Mouse (Mus musculus) liver, embryonic 16.5 days (tissue): Measurements from ENCODE around the gene 2610021A01Rik. TPM values are rescaled to one million over a fixed set of nuclear protein-coding genes. Genes with fewer than 3 reads are reported as not detected.
"Not testable (repeated sequence)": the region's sequence is repeated elsewhere in the genome, so short reads cannot be mapped to it uniquely, and the experiment has no call there.

ENCODE experiments used
- ATAC-seq: fragments of 200-750 bp; cut with Nextera tagmentation; 2 replicates; pipeline ENCODE4 v1.8.0; 2017; ENCODE audit warnings: low read depth, mild to moderate bottlenecking, moderate number of reproducible peaks, moderate library complexity
- H3K27ac ChIP-seq: fragments of 300-500 bp; sonication (generic); 2 replicates; pipeline ENCODE4 v1.5.1; 2014; ENCODE audit warnings: mild to moderate bottlenecking, low read length
- H3K27me3 ChIP-seq: fragments of 300-500 bp; sonication (generic); 2 replicates; pipeline ENCODE4 v1.6.1; 2014; ENCODE audit warnings: low read depth, low read length, mixed read lengths; ENCODE audit not compliant: control insufficient read depth, insufficient read depth
- H3K36me3 ChIP-seq: fragments of 300-500 bp; sonication (generic); 2 replicates; pipeline ENCODE4 v1.6.1; 2014; ENCODE audit warnings: mild to moderate bottlenecking; ENCODE audit not compliant: control insufficient read depth, insufficient read depth
- H3K4me1 ChIP-seq: fragments of 300-500 bp; sonication (generic); 2 replicates; pipeline ENCODE4 v1.6.1; 2014; ENCODE audit warnings: low read depth, low read length, mixed read lengths; ENCODE audit not compliant: control insufficient read depth
- H3K4me2 ChIP-seq: fragments of 300-500 bp; sonication (generic); 2 replicates; pipeline ENCODE4 v1.6.1; 2014; ENCODE audit warnings: low read depth, low read length, mixed read lengths
- H3K4me3 ChIP-seq: fragments of 300-500 bp; sonication (generic); 2 replicates; pipeline ENCODE4 v1.5.1; 2014; ENCODE audit warnings: low read depth, mild to moderate bottlenecking, low read length
- H3K9ac ChIP-seq: fragments of 300-500 bp; sonication (generic); 2 replicates; pipeline ENCODE4 v1.6.1; 2014; ENCODE audit warnings: low read depth, low read length
- H3K9me3 ChIP-seq: fragments of 300-500 bp; sonication (generic); replicated peaks from 2 replicates; pipeline ENCODE4 v1.6.1; 2016; ENCODE audit warnings: low read length; ENCODE audit not compliant: control insufficient read depth
- WGBS: fragments of 180-500 bp; shearing (Covaris S2); extraction: QIAGEN DNeasy Blood & Tissue Kit; methylation state at CpG from one replicate; pipeline ENCODE4 v1.1.7; 2014; ENCODE audit not compliant: insufficient replicate concordance; 5-methylcytosine and 5-hydroxymethylcytosine counted together
- polyA plus RNA-seq: library from polyadenylated mRNA; unstranded; fragments of >200 nt; fragmentation: Nextera tagmentation; extraction: Ambion mirVana; gene quantifications from 2 replicates; pipeline ENCODE4 v1.2.1, GENCODE M21; 2015

Gene 2610021A01Rik
- polyA plus RNA-seq, 1 experiment from 2014 or later: 3.8 TPM

- not testable (repeated sequence) for H3K4me3 ChIP-seq, H3K4me2 ChIP-seq, H3K27ac ChIP-seq, H3K36me3 ChIP-seq, H3K27me3 ChIP-seq, H3K9ac ChIP-seq, H3K4me1 ChIP-seq, ATAC-seq, H3K9me3 ChIP-seq
- 54% methylated on average over 1 of the region's 1 CpGs for WGBS
Observed at GRCm38 (mm10) chr7:41616241-41616640, 17.2 kb downstream of the 2610021A01Rik start.

GRCm38 (mm10) chr7:41632409-41633220 is 33.6 kb downstream of the 2610021A01Rik start, which contains the start of gene Zfp788:
Gene Zfp788, plus strand, starts transcription at chr7:41633203.
- peak within 1 kb of the TSS; percentile 75 for H3K4me3 ChIP-seq
- H3K9ac ChIP-seq: peak within 1 kb of the TSS; percentile 71
- peak; percentile 96 for ATAC-seq
- H3K4me1 ChIP-seq: peaks cover 8% of the 10 kb centered on the region
- peaks cover 5% of the 10 kb centered on the region for H3K36me3 ChIP-seq
- H3K9me3 ChIP-seq: no peaks in the 10 kb centered on the region
- 3% methylated on average over 27 of the region's 27 CpGs for WGBS
- H3K27ac ChIP-seq: peak within 1 kb of the TSS; percentile 86
- peak within 1 kb of the TSS; percentile 93 for H3K4me2 ChIP-seq
- H3K27me3 ChIP-seq: no peaks in the 10 kb centered on the region

GRCm38 (mm10) chr7:41633221-41633984 is 34.4 kb downstream of the 2610021A01Rik start:
- H3K4me2 ChIP-seq: peak overlapping the region; percentile 93
- H3K36me3 ChIP-seq: peaks cover 5% of the 10 kb centered on the region
- WGBS: under 1% methylated on average over 25 of the region's 26 CpGs

GRCm38 (mm10) chr7:41674326-41674725 is 75.3 kb downstream of the 2610021A01Rik start:
- not testable (repeated sequence) for H3K4me3 ChIP-seq, H3K9me3 ChIP-seq, H3K4me1 ChIP-seq, H3K27me3 ChIP-seq, H3K4me2 ChIP-seq, H3K36me3 ChIP-seq, H3K27ac ChIP-seq, ATAC-seq, H3K9ac ChIP-seq
- 37% methylated on average over 1 of the region's 1 CpGs for WGBS

More at GRCm38 (mm10) chr7:41633221-41633984, 34.4 kb downstream of the 2610021A01Rik start:
- Histone ChIP-seq H3K27ac (peak overlapping the region; percentile 86), H3K4me1 (peaks cover 8% of the 10 kb centered on the region), H3K9me3 (no peaks in the 10 kb centered on the region), H3K9ac (peak overlapping the region; percentile 71), H3K27me3 (no peaks in the 10 kb centered on the region), H3K4me3 (peak overlapping the region; percentile 75)
- peak; percentile 92 for ATAC-seq

Other genes with a start within 250 kb of the 2610021A01Rik start
- gene AI987944, start 205.9 kb upstream of the 2610021A01Rik start, polyA plus RNA-seq: 5.3 and 5.7 TPM in 2 replicates
- not detected in 2 replicates for gene Vmn2r57, start 150.5 kb upstream of the 2610021A01Rik start, polyA plus RNA-seq
- 0.04 TPM in 1 of 2 replicates, not detected in the other for gene Gm20449, start 99.8 kb upstream of the 2610021A01Rik start, polyA plus RNA-seq
- gene AW146154, start 99.3 kb upstream of the 2610021A01Rik start, polyA plus RNA-seq: 2.4 and 2.6 TPM in 2 replicates
- gene Gm6871, start 25.6 kb upstream of the 2610021A01Rik start, polyA plus RNA-seq: not detected in 2 replicates
- 1.9 and 2.1 TPM in 2 replicates for gene Zfp788, start 34.0 kb downstream of the 2610021A01Rik start, polyA plus RNA-seq